ENCODE assay signal across 19 mouse cellular contexts in genomic region chr9:22057031-22057517, GRCm38 (mm10). TPM values are rescaled to one million over a fixed set of nuclear protein-coding genes. Genes with fewer than 3 reads are reported as not detected.
DNase-seq lines count a peak whose midpoint lies in the region; ATAC-seq and TF ChIP-seq lines count a peak whose summit lies in the region.
"Had no signal": no experiment of that assay in that cellular context is flagged by ENCODE, and none has a peak within 500 bp of the region (broad histone marks: within the 10 kb centered on the region; RNA-seq: fewer than 3 reads in every experiment).

No protein-coding gene starts in this region.

- TF ChIP-seq CTCF in cerebellum, adult 2 months (IDR thresholded peaks at IDR 0.05; ENCODE audit: borderline replicate concordance, insufficient read depth, low read depth, low read length): no peak
- no peak for TF ChIP-seq CTCF in G1E (IDR thresholded peaks at IDR 0.05; ENCODE audit: low read depth, low read length)

- H3K9me3 ChIP-seq in G1E (replicated peaks): no peaks in the 10 kb centered on the region
- H3K9me3 ChIP-seq: embryonic facial prominence, embryonic 10.5 days; embryonic facial prominence, embryonic 12.5 days; forebrain, embryonic 13.5 days; forebrain, embryonic 15.5 days had no signal

- H3K4me1 ChIP-seq in cerebellum, adult 2 months (ENCODE audit: control insufficient read depth, insufficient read depth, low read length): peaks cover 49% of the 10 kb centered on the region
- peaks cover 11% of the 10 kb centered on the region for H3K4me1 ChIP-seq in G1E (ENCODE audit: insufficient read depth, low read depth, low read length)

- no peak overlapping the region for H3K4me3 ChIP-seq in cerebellum, adult 2 months (replicated peaks; ENCODE audit: insufficient read depth, low read depth, low read length)
- H3K4me3 ChIP-seq in G1E (ENCODE audit: low read depth, low read length): peak overlapping the region; percentile 8; the same call in 1 of the 2 replicates
- H3K4me3 ChIP-seq: embryonic facial prominence, embryonic 10.5 days; embryonic facial prominence, embryonic 12.5 days; forebrain, embryonic 13.5 days; forebrain, embryonic 15.5 days had no signal

- peak overlapping the region; percentile 71; the same call in 1 of the 2 replicates for H3K27ac ChIP-seq in cerebellum, adult 2 months (ENCODE audit: insufficient read depth, low read length)
- H3K27ac ChIP-seq: embryonic facial prominence, embryonic 10.5 days; embryonic facial prominence, embryonic 12.5 days; forebrain, embryonic 13.5 days; forebrain, embryonic 15.5 days had no signal

- H3K36me3 ChIP-seq in G1E (replicated peaks): peaks cover 66% of the 10 kb centered on the region

- no peaks in the 10 kb centered on the region for H3K27me3 ChIP-seq in cerebellum, adult 2 months (ENCODE audit: control insufficient read depth, insufficient read depth, low read length)
- H3K27me3 ChIP-seq in G1E (ENCODE audit: insufficient read depth, low read length): peaks cover 7% of the 10 kb centered on the region; the same call in 1 of the 2 replicates
- H3K27me3 ChIP-seq: forebrain, embryonic 15.5 days had no signal

- no peak for DNase-seq in cerebellum, adult 2 months
- no peak for DNase-seq in cerebellum, adult 11 months
- DNase-seq in heart, adult 11 months: peak; percentile 92
- DNase-seq in heart, adult 9 months (ENCODE audit: low spot score in 2 of 2): no peak
- no peak for DNase-seq in G1E (ENCODE audit: low spot score)
- DNase-seq in spleen, postnatal 36 days (ENCODE audit: low spot score in 2 of 2): no peak
- DNase-seq: adrenal gland, adult 8-10 months; forebrain, postnatal 0 days had no signal

- ATAC-seq in G1E (ENCODE audit: extremely low read depth, insufficient number of reproducible peaks, low FRiP score, poor library complexity, severe bottlenecking): no peak
- ATAC-seq: activated CD4-positive, CD25-positive, alpha-beta regulatory T cell, adult 4 months; forebrain, embryonic 13.5 days; forebrain, embryonic 15.5 days; forebrain, postnatal 0 days; Patski had no signal

- TF ChIP-seq POLR2A in cerebellum, adult 2 months (IDR thresholded peaks at IDR 0.05; ENCODE audit: borderline replicate concordance, insufficient read depth, low read length): no peak

- WGBS in cerebellum, adult 2 months: 78% methylated on average over 9 of the region's 9 CpGs

RNA-seq across cellular contexts. Expression of gene Elavl3, which starts 5.3 kb away (rescaled TPM):
- 165 and 169 TPM in 2 replicates for polyA plus RNA-seq in cerebellum, adult 2 months (2012; rRNA removed)
- total RNA-seq in G1E (2014; fragmentation: Nextera tagmentation): not detected in 2 replicates
- 0.05 and 0.06 TPM in 2 replicates for total RNA-seq in G1E (2017)
- 0.01 TPM in 1 of 2 replicates, not detected in the other for polyA plus RNA-seq in G1E (2012)
- polyA plus RNA-seq: activated CD4-positive, CD25-positive, alpha-beta regulatory T cell, adult 4 months had no signal

RNA-seq across cellular contexts. Expression of gene Gm49318, which starts 14.0 kb away (rescaled TPM):
- polyA plus RNA-seq in cerebellum, adult 2 months (2012; rRNA removed): not detected in 2 replicates
- total RNA-seq in G1E (2014; fragmentation: Nextera tagmentation) (not detected in 2 replicates), G1E (2017) (not detected in 2 replicates)
- not detected in 2 replicates for polyA plus RNA-seq in G1E (2012)
- total RNA-seq: adrenal gland, postnatal 14 days; ES-E14; forebrain, postnatal 0 days had no signal
- polyA plus RNA-seq: activated CD4-positive, CD25-positive, alpha-beta regulatory T cell, adult 4 months; C2C12; embryonic facial prominence, embryonic 10.5 days; embryonic facial prominence, embryonic 12.5 days; embryonic facial prominence, embryonic 14.5 days; forebrain, embryonic 11.5 days; forebrain, embryonic 13.5 days; forebrain, embryonic 15.5 days; forebrain, postnatal 0 days; Patski had no signal

RNA-seq across cellular contexts. Expression of gene Zfp653, which starts 14.1 kb away (rescaled TPM):
- 45.4 and 48.3 TPM in 2 replicates for polyA plus RNA-seq in cerebellum, adult 2 months (2012; rRNA removed)
- total RNA-seq in G1E (2014; fragmentation: Nextera tagmentation) (7.3 and 10.5 TPM in 2 replicates), G1E (2017) (9.1 and 11.3 TPM in 2 replicates)
- 19.0 and 22.4 TPM in 2 replicates for polyA plus RNA-seq in G1E (2012)

RNA-seq across cellular contexts. Expression of gene Ecsit, which starts 28.2 kb away (rescaled TPM):
- polyA plus RNA-seq in cerebellum, adult 2 months (2012; rRNA removed): 85.2 and 90.2 TPM in 2 replicates
- total RNA-seq in G1E (2014; fragmentation: Nextera tagmentation): 18.2 and 25.4 TPM in 2 replicates
- total RNA-seq in G1E (2017): 24.0 and 28.5 TPM in 2 replicates
- 33.2 and 43.2 TPM in 2 replicates for polyA plus RNA-seq in G1E (2012)

RNA-seq across cellular contexts. Expression of gene Cnn1, which starts 41.9 kb away (rescaled TPM):
- polyA plus RNA-seq in cerebellum, adult 2 months (2012; rRNA removed): 1.6 and 1.8 TPM in 2 replicates
- total RNA-seq in G1E (2014; fragmentation: Nextera tagmentation) (not detected in 2 replicates), G1E (2017) (0.05 and 0.17 TPM in 2 replicates)
- polyA plus RNA-seq in G1E (2012): not detected in 2 replicates
- polyA plus RNA-seq: activated CD4-positive, CD25-positive, alpha-beta regulatory T cell, adult 4 months had no signal

Comparison
In these comparisons a context has a peak if more than half of its experiments do, and no peak if none do; other contexts are left out.
1. RNA of gene Elavl3, which starts 5.3 kb away (polyA plus RNA-seq): 165 to 169 TPM in cerebellum, adult 2 months; 0.01 TPM in G1E; every median in the first group is over 100 times any median in the second.